Comparison of ENCODE assay signal across 19 mouse cellular contexts in genomic region chr5:87809253-87809652, GRCm38 (mm10). TPM values are rescaled to one million over a fixed set of nuclear protein-coding genes. Genes with fewer than 3 reads are reported as not detected.
"Had no signal": no experiment of that assay in that cellular context is flagged by ENCODE, and none has a peak within 500 bp of the region (broad histone marks: within the 10 kb centered on the region; RNA-seq: fewer than 3 reads in every experiment).

No protein-coding gene starts in this region.

- H3K4me3 ChIP-seq: limb, embryonic 15.5 days; midbrain, embryonic 12.5 days; neural tube, embryonic 13.5 days; stomach, embryonic 15.5 days had no signal

- H3K9ac ChIP-seq: limb, embryonic 15.5 days; liver, embryonic 14.5 days; midbrain, embryonic 12.5 days; neural tube, embryonic 13.5 days; stomach, embryonic 15.5 days had no signal

- DNase-seq: layer of hippocampus, adult 9-11 months; layer of hippocampus, postnatal 36 days; lung, adult 18-20 months; retina, postnatal 1 day; thymus, postnatal 4 days had no signal

- H3K27me3 ChIP-seq: limb, embryonic 15.5 days; midbrain, embryonic 12.5 days; neural tube, embryonic 13.5 days; stomach, embryonic 15.5 days had no signal

- H3K9me3 ChIP-seq: limb, embryonic 15.5 days; midbrain, embryonic 12.5 days; neural tube, embryonic 13.5 days; stomach, embryonic 15.5 days had no signal

- H3K36me3 ChIP-seq: limb, embryonic 15.5 days; midbrain, embryonic 12.5 days; neural tube, embryonic 13.5 days; stomach, embryonic 15.5 days had no signal

- H3K27ac ChIP-seq: limb, embryonic 15.5 days; liver, embryonic 14.5 days; midbrain, embryonic 12.5 days; neural tube, embryonic 13.5 days; stomach, embryonic 15.5 days had no signal

- H3K4me1 ChIP-seq: limb, embryonic 15.5 days; midbrain, embryonic 12.5 days; neural tube, embryonic 13.5 days; stomach, embryonic 15.5 days had no signal

- ATAC-seq: midbrain, embryonic 16.5 days had no signal

- H3K4me2 ChIP-seq: limb, embryonic 15.5 days; midbrain, embryonic 12.5 days; neural tube, embryonic 13.5 days; stomach, embryonic 15.5 days had no signal

RNA-seq across cellular contexts. Expression of gene Csn1s2b, which starts 1.4 kb away (rescaled TPM):
- total RNA-seq: layer of hippocampus, adult 18-20 months; layer of hippocampus, postnatal 36 days; left cerebral cortex, adult 8-10 months; left cerebral cortex, postnatal 25 days; megakaryocyte-erythroid progenitor cell, adult 5-6 weeks had no signal
- polyA plus RNA-seq: kidney, embryonic 16.5 days; limb, embryonic 11.5 days; liver, embryonic 14.5 days; lung, embryonic 16.5 days; midbrain, embryonic 12.5 days; midbrain, embryonic 16.5 days; neural tube, embryonic 13.5 days; spleen, adult 2 months; stomach, embryonic 15.5 days had no signal

RNA-seq across cellular contexts. Expression of gene Prr27, which starts 16.2 kb away (rescaled TPM):
- total RNA-seq: layer of hippocampus, adult 18-20 months; layer of hippocampus, postnatal 36 days; left cerebral cortex, adult 8-10 months; left cerebral cortex, postnatal 25 days; megakaryocyte-erythroid progenitor cell, adult 5-6 weeks had no signal
- polyA plus RNA-seq: kidney, embryonic 16.5 days; limb, embryonic 11.5 days; limb, embryonic 15.5 days; liver, embryonic 14.5 days; lung, embryonic 16.5 days; midbrain, embryonic 12.5 days; midbrain, embryonic 16.5 days; neural tube, embryonic 13.5 days; spleen, adult 2 months; stomach, embryonic 15.5 days had no signal

RNA-seq across cellular contexts. Expression of gene Csn1s2a, which starts 34.9 kb away (rescaled TPM):
- total RNA-seq: layer of hippocampus, adult 18-20 months; layer of hippocampus, postnatal 36 days; left cerebral cortex, adult 8-10 months; left cerebral cortex, postnatal 25 days; megakaryocyte-erythroid progenitor cell, adult 5-6 weeks had no signal
- polyA plus RNA-seq: kidney, embryonic 16.5 days; limb, embryonic 11.5 days; limb, embryonic 15.5 days; liver, embryonic 14.5 days; lung, embryonic 16.5 days; midbrain, embryonic 12.5 days; midbrain, embryonic 16.5 days; neural tube, embryonic 13.5 days; spleen, adult 2 months; stomach, embryonic 15.5 days had no signal
